Mouse (Mus musculus) CH12.LX (cell line): ENCODE data around the gene Zcchc3.

Experiments
- ELF1 ChIP-seq: IDR thresholded peaks from 2 replicates; pipeline ENCODE4 v1.6.1; 2014; ENCODE audit warnings: low read depth, mild to moderate bottlenecking, inconsistent platforms, low read length, improper control_type of control experiment
- NELFE ChIP-seq: IDR thresholded peaks from 2 replicates; pipeline ENCODE4 v1.6.1; 2011; ENCODE audit warnings: low read depth, low read length, improper control_type of control experiment
- TBP ChIP-seq: conservative IDR thresholded peaks from 2 replicates; pipeline ENCODE4 v1.6.1; 2011; ENCODE audit warnings: low read depth, low read length, improper control_type of control experiment

- TF ChIP-seq ELF1 = no peak
- no peak for TF ChIP-seq NELFE
- TF ChIP-seq TBP = no peak
These were observed 959 bp upstream of the Zcchc3 start for GRCm38 (mm10) chr2:152415786-152416185.
